Mouse (Mus musculus) activated CD4-positive, CD25-positive, alpha-beta regulatory T cell, adult 4 months (primary cell): ENCODE measurements around the gene C130032M10Rik. TPM values are rescaled to one million over a fixed set of nuclear protein-coding genes. Genes with fewer than 3 reads are reported as not detected.

Source experiments
- ATAC-seq: one replicate; pipeline ENCODE4 v1.8.0; 2017
- polyA plus RNA-seq, 2 experiments: library from polyadenylated mRNA; unstranded; fragments of 100-300 nt; shearing (Covaris generic); gene quantifications; one replicate each; pipeline ENCODE4 v1.2.1; 2017

Gene C130032M10Rik
- polyA plus RNA-seq, 2 experiments from 2014 or later: not detected

GRCm38 (mm10) chr9:114549117-114549516, 33.6 kb downstream of the C130032M10Rik start:
- ATAC-seq: no peak

GRCm38 (mm10) chr9:114550033-114550432, 34.5 kb downstream of the C130032M10Rik start:
- ATAC-seq: no peak

DNA sequence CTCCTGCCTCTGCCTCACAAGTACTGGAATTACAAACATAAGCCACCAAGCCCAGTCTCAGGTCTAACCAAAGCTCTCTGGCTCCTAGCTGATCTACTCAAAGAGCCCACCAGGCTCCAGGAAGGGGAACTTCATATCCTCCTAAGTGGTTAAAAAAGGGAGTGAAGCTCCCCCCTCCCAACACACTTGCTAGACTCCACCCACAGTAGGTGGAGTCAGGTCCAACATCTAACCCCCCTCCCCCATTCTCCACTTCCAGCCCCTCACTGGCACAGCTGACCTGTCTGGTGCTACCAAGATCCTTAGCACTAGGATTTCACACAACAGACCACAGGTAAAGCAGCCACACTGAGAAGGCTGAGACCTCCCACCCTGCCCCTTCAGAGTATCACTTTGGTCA, 38.3 kb downstream of the C130032M10Rik start:
- ATAC-seq: no peak

DNA sequence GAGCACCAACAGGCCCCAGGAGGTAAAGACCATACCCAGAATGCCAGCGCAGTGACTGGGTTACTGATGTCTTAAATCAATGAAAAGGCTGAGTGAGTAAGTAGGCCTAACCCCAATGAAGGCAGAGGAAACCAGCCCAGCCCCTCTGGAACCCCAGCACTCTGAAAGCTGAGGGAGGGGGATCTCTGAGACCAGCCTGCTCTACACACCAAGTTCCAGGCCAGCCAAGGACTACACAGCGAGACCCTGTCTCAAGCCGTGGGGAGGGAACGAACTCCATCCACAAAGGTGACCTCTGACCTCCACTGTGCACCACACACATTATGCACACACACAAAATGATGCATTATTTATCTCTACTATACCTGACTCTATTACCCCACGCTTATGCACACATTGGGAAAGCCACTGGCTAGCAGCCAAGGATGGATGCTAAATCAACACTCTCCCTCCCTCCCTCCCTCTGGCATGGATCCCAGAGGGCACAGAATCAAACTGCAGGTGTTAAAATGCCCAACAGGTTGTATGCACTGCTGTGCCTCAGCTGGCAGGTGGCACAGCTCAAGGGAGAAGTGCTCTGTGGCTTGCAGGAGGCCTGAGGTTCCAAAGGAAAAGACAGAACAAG, 39.0 kb downstream of the C130032M10Rik start:
- ATAC-seq: no peak

- ATAC-seq: no peak
Measured at GRCm38 (mm10) chr9:114556276-114556855, 40.9 kb downstream of the C130032M10Rik start.

- no peak for ATAC-seq
Measured at GRCm38 (mm10) chr9:114557086-114557485, 41.6 kb downstream of the C130032M10Rik start.

GRCm38 (mm10) chr9:114560141-114560540, 44.6 kb downstream of the C130032M10Rik start:
- no peak for ATAC-seq

GRCm38 (mm10) chr9:114560771-114561670, 45.5 kb downstream of the C130032M10Rik start:
- no peak for ATAC-seq

DNA sequence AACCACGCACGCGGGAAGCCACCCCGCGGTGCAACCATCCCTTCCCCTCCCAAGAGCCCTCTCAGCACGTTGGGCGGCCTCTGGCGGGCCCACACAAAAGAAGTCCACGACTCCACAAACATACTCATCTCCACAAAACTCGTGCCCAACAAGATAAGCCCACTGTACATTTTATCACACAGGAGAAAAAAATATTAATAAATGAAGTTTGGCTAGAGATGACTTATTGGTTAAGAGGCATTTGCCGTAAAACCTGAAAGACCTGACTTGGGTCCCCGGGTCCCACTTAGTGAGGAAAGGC, 46.1 kb downstream of the C130032M10Rik start:
- no peak for ATAC-seq

GRCm38 (mm10) chr9:114562031-114562918, 46.8 kb downstream of the C130032M10Rik start:
- ATAC-seq: no peak

DNA sequence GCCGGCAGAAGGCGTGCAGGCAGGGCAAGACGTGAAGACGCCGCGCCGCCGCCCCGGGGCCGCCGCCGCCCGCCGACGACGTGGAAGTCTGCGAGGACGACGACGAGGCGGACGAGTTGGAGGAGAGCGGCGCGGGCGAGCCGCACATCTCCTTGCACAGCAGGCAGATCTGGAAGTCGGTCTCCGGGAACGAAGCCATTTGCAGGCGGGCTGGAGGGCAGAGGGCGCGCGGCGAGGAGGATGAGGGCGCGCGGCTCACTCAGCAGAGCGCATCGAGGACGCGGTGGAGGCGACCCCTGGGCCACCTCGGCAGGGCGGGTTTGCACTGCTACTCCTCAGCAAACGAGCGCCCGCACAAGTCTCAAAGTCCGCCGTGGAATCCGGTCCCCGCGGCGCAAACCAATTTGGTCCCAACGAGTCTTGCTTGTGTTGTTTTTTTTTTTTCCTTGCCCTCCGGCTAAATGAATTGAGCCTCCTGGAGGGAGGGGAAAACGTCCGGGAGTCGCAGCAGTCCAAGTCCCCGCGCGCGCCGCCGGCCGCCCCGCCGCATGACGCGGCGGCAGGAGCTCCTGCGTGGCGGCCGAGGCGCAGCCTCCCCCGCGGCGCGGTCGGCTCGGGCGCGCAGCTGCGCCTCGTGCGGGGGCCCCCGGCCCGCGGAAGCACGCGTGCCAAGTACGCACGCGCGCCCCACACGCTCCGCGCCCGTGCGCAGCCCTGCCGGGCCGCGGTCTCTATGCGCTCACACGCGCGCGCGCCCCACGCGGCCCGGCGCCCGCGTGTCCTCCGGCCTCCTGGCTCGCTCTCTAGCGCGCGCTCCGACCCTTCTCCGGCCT, 47.6 kb downstream of the C130032M10Rik start:
- no peak for ATAC-seq

DNA sequence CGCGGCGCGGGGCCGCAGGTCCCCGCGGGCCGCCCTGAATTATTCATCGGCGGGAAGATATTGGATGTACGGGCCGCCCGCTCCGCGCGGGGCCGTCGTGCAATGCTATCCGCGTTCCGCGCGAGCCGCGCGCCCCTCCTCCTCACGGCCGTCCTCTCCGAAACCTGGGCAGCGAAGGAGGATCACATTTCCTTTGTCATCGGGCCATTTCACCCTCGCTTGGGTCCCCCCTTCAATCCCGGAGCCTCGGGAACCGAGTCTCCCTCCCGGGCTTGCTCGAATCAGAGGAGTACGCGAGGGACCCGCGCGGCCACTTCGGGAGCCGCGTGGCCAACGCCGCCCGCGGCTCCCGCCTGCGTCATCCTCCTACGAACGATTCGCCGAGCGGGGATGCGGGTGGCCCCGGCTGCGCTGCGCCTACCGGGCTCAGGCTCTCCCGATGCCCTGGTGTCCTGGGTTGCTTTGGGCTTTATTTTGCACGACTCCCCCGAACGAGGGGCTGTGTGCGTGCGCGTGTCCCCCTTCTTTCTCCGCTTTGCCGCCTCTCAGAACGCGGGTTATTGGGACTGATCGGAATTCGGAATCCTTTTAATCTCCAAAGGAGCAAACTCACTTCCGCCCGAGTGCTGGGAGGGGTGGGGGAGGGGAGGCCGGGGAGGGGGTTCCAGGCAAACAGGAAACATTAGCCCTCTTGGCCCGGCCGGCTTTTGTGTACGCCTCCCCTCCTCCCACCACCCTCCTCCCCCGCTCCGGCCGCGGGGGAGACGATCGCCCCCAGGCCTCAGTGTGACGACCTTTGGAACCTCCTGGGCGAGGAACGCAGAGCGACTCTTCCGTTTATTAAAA, 48.5 kb downstream of the C130032M10Rik start, which contains the start of gene Trim71:
TSS of gene Trim71 (minus strand) at position 609 of the 846 bp plus-strand sequence.
- no peak for ATAC-seq

DNA sequence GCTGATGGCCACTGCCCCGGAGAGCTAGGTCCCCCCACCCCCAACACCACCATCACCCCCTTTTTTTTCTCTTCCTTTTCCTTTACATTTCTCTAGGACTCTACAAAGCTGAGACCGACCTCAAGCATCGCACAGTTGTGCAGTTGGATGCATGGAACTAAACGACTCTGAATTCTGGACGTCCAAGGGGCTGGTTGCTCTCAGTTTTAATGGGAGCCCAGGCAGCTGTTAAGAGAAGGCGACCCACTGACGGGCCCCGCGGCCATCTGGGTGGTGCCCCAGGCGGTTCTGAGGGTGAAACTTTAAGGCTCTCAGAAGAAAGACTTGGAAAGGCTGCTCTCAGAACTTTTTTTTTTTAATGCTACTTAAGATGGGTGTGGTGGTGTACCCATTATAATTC, 49.2 kb downstream of the C130032M10Rik start:
- no peak for ATAC-seq

Other genes starting within 250 kb of the C130032M10Rik start
- 1 to 10 TPM in 1 of 2 experiments, not detected in 1; 1.7 TPM for gene Bcl2a1c, start 185.6 kb upstream of the C130032M10Rik start, polyA plus RNA-seq
- 1 to 10 TPM; 3.5 to 5.1 TPM for gene Crtap, start 125.0 kb upstream of the C130032M10Rik start, polyA plus RNA-seq
- gene Glb1, start 114.6 kb upstream of the C130032M10Rik start, polyA plus RNA-seq: 10 to 100 TPM; 32.1 to 32.4 TPM
- gene Tmppe, start 114.6 kb upstream of the C130032M10Rik start, polyA plus RNA-seq: 10 to 100 TPM in 1 of 2 experiments, 1 to 10 TPM in 1; 9.1 to 14.3 TPM
- gene Ccr4, start 10.8 kb upstream of the C130032M10Rik start, polyA plus RNA-seq: 10 to 100 TPM; 33.0 to 42.8 TPM
- gene Trim71, start 48.7 kb downstream of the C130032M10Rik start, polyA plus RNA-seq: under 1 TPM in 1 of 2 experiments, not detected in 1; 0.07 TPM
- gene Cnot10, start 124.5 kb downstream of the C130032M10Rik start, polyA plus RNA-seq: 10 to 100 TPM; 20.6 to 27.2 TPM
- gene Dync1li1, start 173.1 kb downstream of the C130032M10Rik start, polyA plus RNA-seq: 10 to 100 TPM; 43.8 to 48.4 TPM
- gene Cmtm6, start 215.4 kb downstream of the C130032M10Rik start, polyA plus RNA-seq: 10 to 100 TPM; 77.1 to 88.5 TPM